Mouse (Mus musculus) bone marrow macrophage, adult 2 months (primary cell): ENCODE results near the gene Ccdc65.

Experiments used
- CTCF ChIP-seq: IDR thresholded peaks from 2 replicates; pipeline ENCODE4 v1.5.1; 2012; ENCODE audit warnings: low read depth, mild to moderate bottlenecking, low read length, moderate library complexity
- POLR2A ChIP-seq: IDR thresholded peaks from 2 replicates; pipeline ENCODE4 v1.6.1; 2012; ENCODE audit warnings: mild to moderate bottlenecking, low read depth, low read length, borderline replicate concordance

DNA sequence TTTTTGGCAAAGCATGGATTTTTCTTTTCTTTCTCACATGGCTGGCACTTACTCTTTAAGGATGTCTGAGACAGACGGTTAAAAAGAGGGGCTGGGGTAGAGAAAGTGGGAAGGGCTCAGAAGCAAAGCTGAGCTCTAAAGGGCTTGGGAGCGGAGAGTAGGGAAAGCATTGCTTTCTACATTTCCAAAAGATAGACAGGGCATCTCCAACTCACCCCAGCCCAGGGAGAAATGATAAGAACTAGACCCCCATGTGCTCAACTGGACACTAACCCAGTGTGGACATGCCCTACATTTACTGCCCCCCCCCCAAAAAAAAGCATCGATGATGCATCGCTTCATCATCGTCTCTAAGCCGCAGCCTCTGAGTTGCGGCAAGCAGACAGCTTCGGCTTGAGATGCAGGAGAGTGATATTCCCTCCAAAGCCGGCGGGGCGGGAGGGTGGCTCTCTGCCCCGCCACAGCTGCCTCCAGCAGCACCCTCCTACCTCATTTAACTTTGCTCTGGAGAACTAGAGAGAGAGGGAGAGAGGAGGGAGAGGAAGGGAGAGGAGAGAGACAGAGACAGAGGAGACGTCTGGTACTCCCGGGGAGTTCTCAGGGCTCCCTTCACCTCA is 32.3 kb upstream of the Ccdc65 start:
- TF ChIP-seq POLR2A (no peak), CTCF (no peak)
